Mouse (Mus musculus) bone marrow, adult 2 months (tissue): ENCODE measurements around the gene Rbm33.

Experiments used
- CTCF ChIP-seq: fragments of 200-500 bp; IDR thresholded peaks from 2 replicates; pipeline ENCODE4 v1.5.1; 2011; ENCODE audit warnings: low read length, control low read depth; ENCODE audit not compliant: control insufficient read depth, insufficient read depth
- POLR2A ChIP-seq: fragments of 200-500 bp; IDR thresholded peaks from 2 replicates; pipeline ENCODE4 v1.6.1; 2011; ENCODE audit warnings: low read depth, mild to moderate bottlenecking, control low read depth, low read length, borderline replicate concordance; ENCODE audit not compliant: control insufficient read depth

DNA sequence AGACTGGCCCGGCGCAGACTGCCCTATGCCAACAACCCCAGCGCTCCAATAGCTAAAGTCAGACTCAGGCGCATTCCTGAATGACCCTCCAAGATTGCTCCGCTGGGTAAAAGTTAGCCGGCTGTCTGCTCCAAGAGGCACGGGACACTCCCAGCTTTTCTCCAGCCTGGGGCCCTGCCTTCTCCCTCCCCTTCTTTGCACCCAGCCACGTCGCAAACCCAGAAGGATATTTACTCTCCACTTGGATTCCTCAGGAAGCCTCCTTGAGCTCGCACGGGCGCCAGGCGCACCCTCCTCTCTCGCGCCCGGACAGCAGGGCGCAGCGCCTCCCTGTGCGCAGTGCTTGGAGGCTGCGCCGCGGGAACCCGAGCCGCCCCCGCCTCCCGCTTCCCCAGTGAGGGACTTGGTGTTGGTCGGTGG, 141.9 kb downstream of the Rbm33 start:
- TF ChIP-seq POLR2A, result no peak
- TF ChIP-seq CTCF, result no peak
